Mouse (Mus musculus) heart, embryonic 16.5 days (tissue): Measurements from ENCODE around the gene Cdc14b. TPM values are rescaled to one million over a fixed set of nuclear protein-coding genes. Genes with fewer than 3 reads are reported as not detected.

Experiments
- ATAC-seq: fragments of 200-750 bp; cut with Nextera tagmentation; replicated peaks from 2 replicates; pipeline ENCODE4 v1.8.0; 2017; ENCODE audit warnings: moderate number of reproducible peaks; ENCODE audit not compliant: insufficient read depth, low FRiP score; ENCODE audit errors: extremely low read depth
- H3K27ac ChIP-seq: fragments of 300-500 bp; sonication (generic); 2 replicates; pipeline ENCODE4 v1.5.1; 2014; ENCODE audit warnings: mild to moderate bottlenecking, low read length, control low read depth, moderate library complexity
- H3K27me3 ChIP-seq: fragments of 300-500 bp; sonication (generic); 2 replicates; pipeline ENCODE4 v1.6.1; 2014; ENCODE audit warnings: low read length, mixed read lengths; ENCODE audit not compliant: control insufficient read depth, insufficient read depth
- H3K36me3 ChIP-seq: fragments of 300-500 bp; sonication (generic); 2 replicates; pipeline ENCODE4 v1.6.1; 2014; ENCODE audit not compliant: control insufficient read depth, insufficient read depth
- H3K4me1 ChIP-seq: fragments of 300-500 bp; sonication (generic); 2 replicates; pipeline ENCODE4 v1.6.1; 2014; ENCODE audit warnings: low read length, mixed read lengths; ENCODE audit not compliant: control insufficient read depth, insufficient read depth
- H3K4me2 ChIP-seq: fragments of 300-500 bp; sonication (generic); 2 replicates; pipeline ENCODE4 v1.6.1; 2014; ENCODE audit warnings: low read depth, mild to moderate bottlenecking, control low read depth, low read length
- H3K4me3 ChIP-seq: fragments of 300-500 bp; sonication (generic); 2 replicates; pipeline ENCODE4 v1.5.1; 2014; ENCODE audit warnings: mild to moderate bottlenecking, control low read depth, low read length
- H3K9ac ChIP-seq: fragments of 300-500 bp; sonication (generic); 2 replicates; pipeline ENCODE4 v1.6.1; 2014; ENCODE audit warnings: low read length, control low read depth
- H3K9me3 ChIP-seq: fragments of 300-500 bp; sonication (generic); replicated peaks from 2 replicates; pipeline ENCODE4 v1.6.1; 2016; ENCODE audit warnings: low read length; ENCODE audit not compliant: control insufficient read depth
- whole genome bisulfite sequencing: fragments of 180-500 bp; shearing (Covaris S2); extraction: QIAGEN DNeasy Blood & Tissue Kit; methylation state at CpG from one replicate; pipeline ENCODE4 v1.1.7; 2014; 5-methylcytosine and 5-hydroxymethylcytosine counted together
- polyA plus RNA-seq: library from polyadenylated mRNA; unstranded; fragments of >200 nt; fragmentation: Nextera tagmentation; extraction: Ambion mirVana; gene quantifications from 2 replicates; pipeline ENCODE4 v1.2.1, GENCODE M21; 2015

Gene Cdc14b
- polyA plus RNA-seq, 1 experiment from 2014 or later: 15.5 TPM

DNA sequence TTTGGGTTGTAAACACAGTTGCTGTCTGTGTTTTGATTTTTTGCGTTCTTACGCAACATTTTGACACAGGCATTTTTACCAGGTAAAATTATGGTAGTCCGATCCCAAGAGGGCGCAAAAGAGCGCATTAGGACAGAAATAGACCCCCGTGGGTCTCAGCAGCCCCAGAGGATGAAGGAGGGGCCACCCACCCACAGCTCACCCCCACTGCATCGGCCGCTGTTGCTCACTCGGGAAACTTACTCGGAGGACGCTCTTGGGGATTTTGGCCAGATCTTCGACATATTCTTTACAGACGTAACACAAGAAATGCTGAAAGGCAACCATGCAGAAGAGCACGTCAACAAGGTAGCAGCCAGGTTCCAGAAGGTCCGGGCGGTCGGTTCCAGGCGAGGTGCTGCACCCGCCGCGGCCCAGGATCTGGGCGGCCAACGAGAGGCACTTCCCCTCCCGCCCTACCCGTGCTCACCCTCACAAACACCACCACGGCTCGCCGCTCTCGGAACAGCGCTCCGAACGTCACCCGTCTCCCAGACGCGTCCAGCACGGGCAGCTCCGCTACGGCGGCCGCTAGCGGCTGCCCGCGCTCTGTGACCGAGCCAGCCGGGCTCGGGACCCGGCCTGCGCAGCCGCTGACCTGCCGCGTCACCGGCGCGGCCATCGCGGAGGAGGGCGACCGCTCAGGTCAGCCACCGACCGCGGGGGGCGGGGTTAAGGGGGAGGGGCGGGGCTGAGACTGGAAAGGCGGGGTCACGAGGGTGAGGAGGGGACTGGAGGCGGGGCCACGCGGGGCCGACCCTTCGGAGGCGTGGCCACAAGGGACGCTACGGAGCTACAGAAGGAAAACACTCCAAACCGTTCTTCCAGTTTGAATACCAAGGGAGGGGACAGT, 37.2 kb upstream of the Cdc14b start, which contains the start of gene Aaed1:
TSS of gene Aaed1 (minus strand) at position 687 of the 892 bp plus-strand sequence.
- H3K4me1 ChIP-seq: peaks cover 29% of the 10 kb centered on the region
- H3K27ac ChIP-seq: peak within 1 kb of the TSS; percentile 98
- peak within 1 kb of the TSS; percentile 89 for H3K9ac ChIP-seq
- H3K36me3 ChIP-seq: peaks cover 12% of the 10 kb centered on the region; the same call in 1 of the 2 replicates
- ATAC-seq: peak; percentile 86
- under 1% methylated on average over 72 of the region's 74 CpGs for WGBS
- peak within 1 kb of the TSS; percentile 85 for H3K4me3 ChIP-seq
- H3K4me2 ChIP-seq: peak within 1 kb of the TSS; percentile 66
- H3K9me3 ChIP-seq: no peaks in the 10 kb centered on the region
- H3K27me3 ChIP-seq: no peaks in the 10 kb centered on the region

DNA sequence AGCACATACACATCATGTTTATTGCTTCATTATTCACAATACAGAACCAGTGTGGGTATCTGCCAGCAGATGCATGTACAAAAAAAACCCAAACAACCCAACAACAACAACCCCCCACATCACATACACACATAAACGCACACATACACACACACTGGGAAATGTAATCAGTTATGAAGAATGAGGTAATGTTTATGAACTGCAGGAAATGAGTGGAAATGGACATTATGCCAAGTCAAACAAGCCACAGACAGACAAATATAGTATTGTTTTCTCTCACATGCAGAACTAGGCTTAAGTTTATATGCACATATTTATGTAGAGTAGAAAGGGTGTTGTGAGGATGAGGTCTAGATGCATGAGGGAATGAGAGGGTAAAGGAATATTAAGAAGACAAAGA, 36.2 kb upstream of the Cdc14b start:
- no peak for ATAC-seq
- Histone ChIP-seq H3K4me1 (peaks cover 29% of the 10 kb centered on the region), H3K27me3 (no peaks in the 10 kb centered on the region), H3K9ac (peak overlapping the region; percentile 89), H3K4me3 (peak overlapping the region; percentile 85), H3K27ac (peak overlapping the region; percentile 98), H3K36me3 (peaks cover 16% of the 10 kb centered on the region; the same call in 1 of the 2 replicates), H3K4me2 (peak overlapping the region; percentile 66), H3K9me3 (no peaks in the 10 kb centered on the region)
- 46% methylated on average over 1 of the region's 1 CpGs for WGBS

DNA sequence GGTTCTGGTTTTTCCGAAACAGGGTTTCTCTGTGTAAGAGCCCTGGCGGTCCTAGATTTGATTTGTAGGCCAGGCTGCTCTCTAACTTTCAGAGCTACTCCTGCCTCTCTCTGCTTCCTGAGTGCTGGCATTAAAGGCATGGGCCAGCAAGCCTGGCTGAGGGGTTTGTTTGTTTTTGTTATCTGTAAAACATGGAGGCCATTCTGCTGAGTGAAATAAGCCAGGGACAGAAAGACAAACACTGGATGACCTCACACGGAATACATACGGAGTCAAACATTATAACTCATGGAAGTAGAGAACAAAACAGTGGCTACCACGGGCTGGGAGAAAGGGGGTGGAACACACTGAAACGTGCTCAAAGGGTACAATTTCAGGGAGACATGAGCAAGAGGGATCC, 35.5 kb upstream of the Cdc14b start:
- Histone ChIP-seq H3K4me2 (peak overlapping the region; percentile 66), H3K9ac (no peak overlapping the region), H3K9me3 (no peaks in the 10 kb centered on the region), H3K27me3 (no peaks in the 10 kb centered on the region), H3K36me3 (peaks cover 16% of the 10 kb centered on the region; the same call in 1 of the 2 replicates), H3K27ac (peak overlapping the region; percentile 40), H3K4me3 (0 out of 2 replicates have a peak overlapping the region, but pooled peaks have one; percentile 3), H3K4me1 (peaks cover 27% of the 10 kb centered on the region)
- no peak for ATAC-seq
- 23% methylated on average over 6 of the region's 6 CpGs for WGBS

DNA sequence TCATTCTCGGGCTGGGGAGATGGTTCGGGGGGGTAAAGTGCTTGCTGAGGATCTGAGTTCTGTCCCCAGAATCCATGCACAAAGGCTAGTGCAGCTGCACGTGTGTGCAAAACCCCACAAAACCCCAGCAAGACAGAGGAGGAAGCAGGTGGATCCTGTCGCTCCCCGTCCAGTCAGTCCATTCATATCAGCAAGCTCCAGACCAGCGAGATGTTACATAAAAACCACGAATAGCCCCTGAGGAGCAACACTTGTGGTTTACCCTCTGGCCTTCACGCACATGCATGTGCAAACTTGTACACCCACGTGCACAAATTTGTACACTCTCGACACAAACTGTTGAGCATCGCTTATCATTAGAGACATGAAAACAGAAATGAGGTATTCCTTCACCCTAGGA, 34.8 kb upstream of the Cdc14b start:
- Histone ChIP-seq H3K36me3 (peaks cover 18% of the 10 kb centered on the region; the same call in 1 of the 2 replicates), H3K4me3 (no peak overlapping the region), H3K9me3 (no peaks in the 10 kb centered on the region), H3K4me2 (peak overlapping the region; percentile 66), H3K4me1 (peaks cover 27% of the 10 kb centered on the region), H3K9ac (peak overlapping the region; percentile 17; the same call in 1 of the 2 replicates), H3K27me3 (no peaks in the 10 kb centered on the region), H3K27ac (peak overlapping the region; percentile 40)
- 56% methylated on average over 11 of the region's 11 CpGs for WGBS
- no peak for ATAC-seq

DNA sequence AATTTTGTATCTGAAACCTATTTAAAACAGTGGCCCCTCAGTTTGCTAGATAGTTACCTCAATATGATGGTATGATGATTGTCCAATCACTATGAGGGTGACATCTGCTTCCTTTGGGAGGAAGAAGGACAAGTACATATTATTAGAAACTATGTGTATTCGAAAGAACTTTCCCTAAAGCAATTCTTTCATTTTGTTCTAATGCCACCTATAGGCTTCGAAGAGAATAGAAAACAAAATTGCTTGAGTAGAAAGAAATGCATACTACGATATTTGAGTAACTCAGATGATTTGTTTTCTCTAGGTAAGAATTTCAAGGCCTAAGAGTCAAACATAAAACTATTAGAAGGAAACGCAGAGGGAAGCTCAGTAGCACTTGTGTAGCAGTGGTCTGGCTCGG, 33.9 kb upstream of the Cdc14b start:
- H3K27me3 ChIP-seq: no peaks in the 10 kb centered on the region
- H3K9ac ChIP-seq: no peak overlapping the region
- H3K4me3 ChIP-seq: no peak overlapping the region
- H3K4me2 ChIP-seq: no peak overlapping the region
- peaks cover 24% of the 10 kb centered on the region for H3K36me3 ChIP-seq
- H3K4me1 ChIP-seq: peaks cover 27% of the 10 kb centered on the region
- WGBS: 44% methylated on average over 5 of the region's 5 CpGs
- no peak for ATAC-seq
- no peaks in the 10 kb centered on the region for H3K9me3 ChIP-seq
- H3K27ac ChIP-seq: no peak overlapping the region

DNA sequence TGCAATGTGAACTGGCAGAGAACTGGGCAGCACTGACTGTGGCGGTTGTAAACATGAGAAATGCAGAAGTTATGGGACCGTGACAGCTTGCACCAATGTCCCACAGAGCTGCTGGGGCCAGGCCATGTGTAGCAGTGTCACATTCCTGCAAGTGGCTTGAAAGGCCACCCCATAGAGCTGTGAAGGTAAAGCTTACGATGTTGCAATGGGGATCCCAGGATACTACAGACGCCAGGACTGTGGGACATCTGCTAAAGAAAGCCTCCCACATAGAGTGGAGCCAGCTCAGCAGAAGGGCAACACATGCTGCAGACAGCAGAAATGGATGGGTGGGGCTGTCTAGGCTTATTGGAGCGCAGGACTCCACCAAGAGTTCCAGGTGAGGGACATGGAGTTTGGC, 32.4 kb upstream of the Cdc14b start:
- peaks cover 23% of the 10 kb centered on the region for H3K4me1 ChIP-seq

DNA sequence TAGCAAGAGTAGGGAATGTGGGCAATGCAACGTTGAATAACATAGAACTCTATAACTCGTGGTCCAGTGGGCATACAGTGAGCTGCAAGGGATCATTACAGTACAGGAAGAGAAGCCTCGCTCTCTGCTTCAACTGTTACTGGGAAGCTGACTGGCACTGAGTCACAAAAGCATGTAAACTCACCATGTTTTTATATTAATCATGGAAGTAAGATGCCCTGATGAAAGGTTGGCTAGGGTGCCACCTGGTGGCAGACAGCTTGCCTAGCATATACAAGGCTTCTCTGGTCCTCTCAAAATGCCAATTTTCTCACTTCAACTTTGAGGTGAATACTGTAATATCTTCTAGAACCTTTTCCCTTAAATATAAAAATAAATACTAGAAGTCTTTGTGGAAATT, 31.0 kb upstream of the Cdc14b start:
- peaks cover 19% of the 10 kb centered on the region for H3K4me1 ChIP-seq
- WGBS: 70% methylated on average over 3 of the region's 3 CpGs
- no peak overlapping the region for H3K4me2 ChIP-seq
- no peaks in the 10 kb centered on the region for H3K9me3 ChIP-seq
- no peak overlapping the region for H3K27ac ChIP-seq
- H3K36me3 ChIP-seq: peaks cover 31% of the 10 kb centered on the region
- no peak overlapping the region for H3K4me3 ChIP-seq
- no peak for ATAC-seq
- H3K27me3 ChIP-seq: no peaks in the 10 kb centered on the region
- H3K9ac ChIP-seq: no peak overlapping the region

More for the DNA sequence above, 32.4 kb upstream of the Cdc14b start:
- WGBS: 83% methylated on average over 5 of the region's 5 CpGs
- Histone ChIP-seq H3K36me3 (peaks cover 30% of the 10 kb centered on the region), H3K4me2 (no peak overlapping the region), H3K27ac (no peak overlapping the region), H3K4me3 (no peak overlapping the region), H3K9me3 (no peaks in the 10 kb centered on the region), H3K27me3 (no peaks in the 10 kb centered on the region), H3K9ac (no peak overlapping the region)
- no peak for ATAC-seq

DNA sequence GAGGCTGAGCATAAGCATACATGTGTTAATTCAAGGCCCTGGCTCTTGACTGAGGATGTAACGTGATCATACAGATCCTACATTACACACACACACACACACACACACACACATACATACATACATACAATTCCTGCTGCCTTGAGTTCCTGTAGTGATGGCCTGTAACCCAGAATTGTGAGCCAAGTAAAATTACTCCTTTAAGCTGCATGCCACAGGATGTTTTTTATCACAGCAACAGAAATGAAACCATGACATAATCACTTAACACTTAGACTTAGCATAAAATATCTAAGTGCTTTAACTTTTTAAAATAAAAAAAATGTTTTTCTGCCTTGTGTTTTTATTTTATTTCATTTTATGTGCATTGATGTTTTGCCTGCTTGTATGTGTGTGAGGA, 24.0 kb upstream of the Cdc14b start:
- Histone ChIP-seq H3K27me3 (no peaks in the 10 kb centered on the region), H3K9ac (no peak overlapping the region), H3K27ac (no peak overlapping the region), H3K4me1 (no peaks in the 10 kb centered on the region), H3K9me3 (no peaks in the 10 kb centered on the region), H3K4me2 (no peak overlapping the region), H3K36me3 (peaks cover 19% of the 10 kb centered on the region), H3K4me3 (no peak overlapping the region)
- 88% methylated on average over 1 of the region's 1 CpGs for WGBS
- ATAC-seq: no peak

DNA sequence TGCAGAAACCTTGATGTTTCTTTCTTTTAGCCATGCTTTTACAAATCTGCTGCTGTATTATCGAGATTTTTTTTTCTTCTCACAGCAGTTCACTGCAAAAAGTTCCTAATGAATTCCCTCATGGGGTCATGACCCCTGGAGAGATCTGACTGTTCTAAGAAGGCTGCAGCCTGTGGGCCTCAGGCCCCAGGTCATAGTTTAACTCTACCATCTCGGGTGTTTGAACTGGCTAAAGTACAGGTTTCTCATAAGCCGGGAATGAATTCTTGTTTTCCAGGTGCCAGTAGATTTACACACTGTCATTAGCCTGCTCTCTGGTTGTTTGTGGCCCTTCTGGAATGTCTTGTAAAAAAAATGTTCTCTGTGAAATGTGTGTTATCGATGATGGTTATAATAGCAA, 11.7 kb upstream of the Cdc14b start:
- H3K4me3 ChIP-seq: no peak overlapping the region
- no peaks in the 10 kb centered on the region for H3K4me1 ChIP-seq
- no peak overlapping the region for H3K27ac ChIP-seq
- peaks cover 4% of the 10 kb centered on the region for H3K9me3 ChIP-seq
- 58% methylated on average over 4 of the region's 4 CpGs for WGBS
- no peak overlapping the region for H3K4me2 ChIP-seq
- no peak overlapping the region for H3K9ac ChIP-seq
- H3K27me3 ChIP-seq: no peaks in the 10 kb centered on the region
- no peak for ATAC-seq
- H3K36me3 ChIP-seq: peaks cover 12% of the 10 kb centered on the region
